ENCODE assay signal across 15 mouse cellular contexts in the genomic region with DNA sequence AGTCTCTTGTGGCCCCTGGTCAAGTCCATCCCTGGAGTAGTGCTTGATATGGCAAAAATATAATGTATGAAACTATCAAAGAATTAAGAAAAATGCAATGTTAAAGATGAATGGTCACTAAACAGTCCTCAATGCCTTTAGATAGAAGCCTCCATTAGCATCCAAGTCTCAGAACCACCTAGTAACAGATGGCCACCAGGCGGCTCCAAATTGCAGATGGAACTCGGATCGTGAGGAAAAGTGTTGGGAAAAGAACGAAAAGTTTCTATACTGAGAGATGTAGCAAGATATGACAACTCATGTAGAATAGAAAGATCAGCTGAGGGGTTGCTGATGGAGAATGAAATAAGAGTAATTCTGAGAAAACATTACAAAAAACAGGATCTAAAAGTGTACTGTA. TPM values are rescaled to one million over a fixed set of nuclear protein-coding genes. Genes with fewer than 3 reads are reported as not detected.
A peak's percentile ranks its signal among the peaks of the same experiment; 100 is the strongest.
DNase-seq lines count a peak whose midpoint lies in the region; ATAC-seq and TF ChIP-seq lines count a peak whose summit lies in the region.
"Had no signal": no experiment of that assay in that cellular context is flagged by ENCODE, and none has a peak within 500 bp of the region (broad histone marks: within the 10 kb centered on the region; RNA-seq: fewer than 3 reads in every experiment).

No protein-coding gene starts in this region.

- peak; percentile 65 for TF ChIP-seq CTCF in left cerebral cortex, adult 2 months (IDR thresholded peaks at IDR 0.05)
- TF ChIP-seq CTCF in MEL (IDR thresholded peaks at IDR 0.05 in 2 of 3, conservative IDR thresholded peaks at IDR 0.05 in 1 of 3; ENCODE audit: control insufficient read depth in 1 of 3, insufficient read depth in 1 of 3, low read depth in 2 of 3, low read length in 3 of 3, poor library complexity in 1 of 3, severe bottlenecking in 1 of 3), result no peak

- no peak overlapping the region for H3K4me2 ChIP-seq in heart, embryonic 12.5 days
- H3K4me2 ChIP-seq: hindbrain, embryonic 15.5 days; midbrain, embryonic 12.5 days had no signal

- intact Hi-C loops in heart, postnatal 10 days (cut with DNase I), result loop anchor here (1.0 to 5.0 kb wide), 2 partner anchors 92 to 157 kb away; no protein-coding TSS in a partner anchor
- intact Hi-C loops in left cerebral cortex, adult 2 months (cut with DNase I), result loop anchor here (1.0 to 2.0 kb wide), 2 partner anchors 38 to 157 kb away; partner anchors contain the start of gene Zc3h12c

- TF ChIP-seq EP300 in MEL (IDR thresholded peaks at IDR 0.05; ENCODE audit: low read depth in 1 of 2, low read length in 2 of 2), result no peak

- H3K9me3 ChIP-seq in heart, embryonic 12.5 days (replicated peaks), result no peaks in the 10 kb centered on the region
- H3K9me3 ChIP-seq in MEL (replicated peaks; ENCODE audit: insufficient read depth, low read length), result no peaks in the 10 kb centered on the region
- H3K9me3 ChIP-seq: forebrain, embryonic 10.5 days; G1E; hindbrain, embryonic 15.5 days; midbrain, embryonic 12.5 days had no signal

- peaks cover 8% of the 10 kb centered on the region for H3K36me3 ChIP-seq in heart, embryonic 12.5 days
- peaks cover 0 to 5% of the 10 kb centered on the region in 2 experiments; a peak in 3 of 4 replicates for H3K36me3 ChIP-seq in MEL (ENCODE audit: control insufficient read depth in 1 of 2, insufficient read depth in 2 of 2, low read length in 2 of 2)

- TF ChIP-seq RAD21 in MEL (IDR thresholded peaks at IDR 0.05; ENCODE audit: low read depth, low read length), result no peak

- 71% methylated on average over 4 of the region's 4 CpGs for WGBS in heart, embryonic 12.5 days

- DNase-seq in adrenal gland, postnatal 10 days, result peak; percentile 36
- no peak for DNase-seq in adrenal gland, postnatal 25 days
- peak; percentile 24 to 47 for DNase-seq in heart, postnatal 10 days
- DNase-seq in left cerebral cortex, adult 2 months (ENCODE audit: extremely low spot score in 1 of 2, low spot score in 2 of 2), result no peak
- no peak for DNase-seq in left cerebral cortex, adult 8-10 months (ENCODE audit: low spot score in 2 of 2)
- no peak for DNase-seq in MEL (ENCODE audit: low read depth, low spot score)
- DNase-seq in thymus, postnatal 14 days, result no peak
- DNase-seq: embryo, embryonic 11 days; thymus, postnatal 36 days had no signal

- ATAC-seq in heart, embryonic 12.5 days (ENCODE audit: insufficient number of reproducible peaks, low FRiP score), result no peak

- H3K79me2 ChIP-seq in MEL (ENCODE audit: control insufficient read depth, insufficient read depth, low read length, poor library complexity), result no peaks in the 10 kb centered on the region

- H3K27me3 ChIP-seq in heart, embryonic 12.5 days (replicated peaks), result no peaks in the 10 kb centered on the region
- H3K27me3 ChIP-seq in MEL (ENCODE audit: control insufficient read depth in 1 of 2, insufficient read depth in 2 of 2, low read length in 2 of 2), result no peaks in the 10 kb centered on the region
- H3K27me3 ChIP-seq: hindbrain, embryonic 15.5 days; midbrain, embryonic 12.5 days had no signal

- H3K27ac ChIP-seq in heart, embryonic 12.5 days (ENCODE audit: poor library complexity, severe bottlenecking), result no peak overlapping the region
- H3K27ac ChIP-seq in left cerebral cortex, adult 2 months, result no peak overlapping the region
- no peak overlapping the region for H3K27ac ChIP-seq in MEL (ENCODE audit: control insufficient read depth, low read depth, low read length)
- H3K27ac ChIP-seq: forebrain, embryonic 10.5 days; hindbrain, embryonic 15.5 days; liver, embryonic 14.5 days; midbrain, embryonic 12.5 days had no signal

- H3K9ac ChIP-seq in heart, embryonic 12.5 days, result no peak overlapping the region
- H3K9ac ChIP-seq in MEL (ENCODE audit: control insufficient read depth, low read depth, low read length, poor library complexity, severe bottlenecking), result no peak overlapping the region
- H3K9ac ChIP-seq: hindbrain, embryonic 15.5 days; liver, embryonic 14.5 days; midbrain, embryonic 12.5 days had no signal

- TF ChIP-seq POLR2A in MEL (IDR thresholded peaks at IDR 0.05; ENCODE audit: control insufficient read depth in 1 of 2, insufficient read depth in 1 of 2, low read depth in 1 of 2, low read length in 2 of 2, poor library complexity in 1 of 2), result no peak

- H3K4me1 ChIP-seq in heart, embryonic 12.5 days (replicated peaks), result peaks cover 12% of the 10 kb centered on the region
- peaks cover 3 to 8% of the 10 kb centered on the region in 2 experiments; a peak in 2 of 4 replicates for H3K4me1 ChIP-seq in MEL (ENCODE audit: control insufficient read depth in 1 of 2, insufficient read depth in 2 of 2, low read length in 2 of 2)
- H3K4me1 ChIP-seq: forebrain, embryonic 10.5 days had no signal

- no peak overlapping the region for H3K4me3 ChIP-seq in heart, embryonic 12.5 days
- no peak overlapping the region for H3K4me3 ChIP-seq in left cerebral cortex, adult 2 months
- H3K4me3 ChIP-seq in MEL (ENCODE audit: control insufficient read depth in 1 of 2, insufficient read depth in 1 of 2, low read depth in 2 of 2, low read length in 2 of 2), result no peak overlapping the region
- H3K4me3 ChIP-seq: forebrain, embryonic 10.5 days; hindbrain, embryonic 15.5 days; midbrain, embryonic 12.5 days had no signal

TF ChIP-seq in MEL, 35 proteins besides CTCF, POLR2A, EP300 and RAD21:
- TF ChIP-seq MAFK (IDR thresholded peaks at IDR 0.05; ENCODE audit: borderline replicate concordance, low read depth, low read length), result no peak
- peak; percentile 17; the same call in 1 of the 2 replicates for TF ChIP-seq SMC3 (IDR thresholded peaks at IDR 0.05; ENCODE audit: low read depth, low read length)

RNA-seq across cellular contexts. Expression of gene Zc3h12c, which starts 38.0 kb away (rescaled TPM):
- total RNA-seq in adrenal gland, postnatal 10 days (2021), result 10 to 100 TPM; 13.9 to 18.4 TPM
- total RNA-seq in adrenal gland, postnatal 25 days (2021), result 19.5 and 20.3 TPM in 2 replicates
- 10 to 100 TPM; 11.9 to 14.1 TPM for total RNA-seq in heart, postnatal 10 days (2021)
- polyA plus RNA-seq in heart, embryonic 12.5 days (2016; fragmentation: Nextera tagmentation; extraction: Ambion mirVana), result 4.0 and 4.6 TPM in 2 replicates
- total RNA-seq in left cerebral cortex, adult 2 months (2021), result 10 to 100 TPM; 15.1 to 16.2 TPM
- 10 to 100 TPM; 12.1 to 13.6 (median 13.3) TPM for total RNA-seq in left cerebral cortex, adult 8-10 months (2022)
- 1.3 and 1.7 TPM in 2 replicates for total RNA-seq in MEL (2012; rRNA removed)
- polyA plus RNA-seq in MEL (2012; ENCODE audit: insufficient read depth in 1 of 2, insufficient read length in 2 of 2, low read depth in 1 of 2, low replicate concordance in 2 of 2, missing spikeins in 1 of 2), result 1 to 10 TPM in 1 of 2 experiments, not detected in 1; 1.3 TPM

Comparison
In these comparisons a context has a peak if more than half of its experiments do, and no peak if none do; other contexts are left out.
1. DNase-seq: peak in adrenal gland, postnatal 10 days (single experiment) and heart, postnatal 10 days (2 of 2); none in adrenal gland, postnatal 25 days (single experiment), left cerebral cortex, adult 2 months (0 of 2), left cerebral cortex, adult 8-10 months (0 of 2), MEL (single experiment) and thymus, postnatal 14 days (single experiment).